Mouse (Mus musculus) common myeloid progenitor, adult 5-6 weeks (primary cell): ENCODE data around the gene Slc35b3. TPM values are rescaled to one million over a fixed set of nuclear protein-coding genes. Genes with fewer than 3 reads are reported as not detected.

ENCODE experiments used
- ATAC-seq: replicated peaks from 2 replicates; pipeline ENCODE4 v1.8.0; 2016; ENCODE audit warnings: low read depth, mild to moderate bottlenecking, moderate TSS enrichment, inconsistent platforms; ENCODE audit not compliant: poor library complexity, severe bottlenecking
- total RNA-seq: library from RNA; stranded (forward); fragments of 200-1000, 187-1606 nt; gene quantifications from 2 replicates; pipeline ENCODE4 v1.2.3, GENCODE M21; 2017

The Slc35b3 gene
- 21.9 and 24.7 TPM in 2 replicates for total RNA-seq

DNA sequence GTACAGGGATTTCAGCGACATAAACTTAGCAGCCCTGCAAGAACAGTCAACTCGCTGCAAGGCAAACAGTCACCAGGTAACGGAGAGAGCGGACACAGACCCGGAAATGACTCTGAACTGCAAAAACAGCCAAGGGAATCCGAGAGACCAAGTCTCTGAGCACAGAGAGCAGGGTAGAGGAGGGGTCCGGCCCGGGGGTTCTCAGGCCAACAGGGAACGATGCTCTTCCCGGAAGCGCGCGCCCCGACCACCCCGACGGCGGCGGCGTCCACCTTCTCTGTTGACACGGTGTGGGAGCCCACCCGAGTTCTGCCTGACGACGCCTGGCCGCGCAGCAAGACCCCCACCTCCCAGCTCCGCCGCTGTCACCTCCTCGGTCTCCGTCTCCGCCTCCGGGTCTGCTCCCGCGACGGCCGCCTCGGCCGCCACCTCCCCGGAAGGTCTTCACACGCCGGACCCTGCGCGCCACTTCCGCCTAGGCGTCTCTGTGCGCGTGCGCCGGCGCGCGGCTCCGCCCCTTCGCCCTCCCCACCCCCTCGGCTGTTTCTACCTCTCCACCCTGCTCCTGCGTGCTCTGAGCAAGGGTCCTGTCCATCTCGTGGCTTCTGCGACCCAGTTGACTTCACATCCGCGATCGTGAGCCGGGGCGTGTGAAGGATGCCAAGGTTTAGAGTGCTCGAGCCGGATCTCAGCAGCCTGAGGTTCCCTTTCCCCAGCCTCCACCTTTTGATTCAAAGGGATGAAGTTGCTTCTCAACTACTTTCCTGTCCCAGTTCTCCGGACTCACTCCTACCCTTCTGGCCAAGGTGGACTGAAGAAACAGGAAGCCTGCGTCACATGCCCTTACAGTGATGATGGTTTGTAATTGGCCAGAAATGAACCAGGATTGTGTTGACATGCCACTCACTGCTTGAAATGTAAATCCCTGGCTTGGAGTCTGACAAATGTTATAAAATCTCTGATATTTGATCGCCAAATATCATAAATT lies at the start of gene Slc35b3:
Slc35b3 (minus strand) TSS at position 813 of the 988 bp plus-strand sequence.
- ATAC-seq: peak; percentile 90

DNA sequence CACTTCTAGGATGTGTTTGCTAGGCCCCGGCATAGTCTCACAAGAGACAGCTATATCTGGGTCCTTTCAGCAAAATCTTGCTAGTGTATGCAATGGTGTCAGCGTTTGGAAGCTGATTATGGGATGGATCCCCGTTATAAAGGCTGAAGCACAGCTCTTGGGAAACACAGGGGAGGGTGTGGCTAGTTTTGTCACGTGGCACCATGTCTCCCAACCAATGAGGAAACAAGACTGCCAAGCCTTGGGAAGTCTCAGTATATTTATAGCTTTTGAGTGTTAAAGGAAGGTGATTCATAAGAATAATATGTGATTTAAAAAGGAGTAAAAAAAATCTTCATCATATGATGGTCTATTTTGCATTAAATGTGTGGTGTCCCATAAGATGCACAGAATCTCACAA lies 49.6 kb upstream of the Slc35b3 start:
- ATAC-seq: no peak

- peak; percentile 89 for ATAC-seq
Measured at GRCm38 (mm10) chr13:39003101-39003762, 42.6 kb upstream of the Slc35b3 start.

GRCm38 (mm10) chr13:39002424-39002823 lies 41.7 kb upstream of the Slc35b3 start:
- ATAC-seq: no peak

DNA sequence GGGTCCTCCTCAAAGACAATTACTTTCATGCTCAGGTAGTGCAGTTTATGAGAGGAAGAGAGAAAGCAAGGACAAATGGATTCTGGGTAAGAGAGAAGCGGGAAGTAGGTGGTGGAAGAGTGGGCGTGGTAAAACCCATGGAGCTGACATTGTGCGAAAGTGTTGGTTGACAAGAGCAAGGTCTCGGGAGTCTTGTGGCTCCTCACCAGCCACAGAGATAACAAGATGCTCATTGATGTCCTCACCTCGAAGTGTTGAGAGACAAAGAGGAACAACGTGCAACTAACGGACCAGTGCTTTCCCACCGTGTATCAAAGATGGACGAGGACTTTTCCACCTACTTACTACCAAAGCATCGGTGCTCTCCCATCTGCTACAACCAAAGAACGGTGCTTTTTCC lies 40.8 kb upstream of the Slc35b3 start:
- no peak for ATAC-seq

DNA sequence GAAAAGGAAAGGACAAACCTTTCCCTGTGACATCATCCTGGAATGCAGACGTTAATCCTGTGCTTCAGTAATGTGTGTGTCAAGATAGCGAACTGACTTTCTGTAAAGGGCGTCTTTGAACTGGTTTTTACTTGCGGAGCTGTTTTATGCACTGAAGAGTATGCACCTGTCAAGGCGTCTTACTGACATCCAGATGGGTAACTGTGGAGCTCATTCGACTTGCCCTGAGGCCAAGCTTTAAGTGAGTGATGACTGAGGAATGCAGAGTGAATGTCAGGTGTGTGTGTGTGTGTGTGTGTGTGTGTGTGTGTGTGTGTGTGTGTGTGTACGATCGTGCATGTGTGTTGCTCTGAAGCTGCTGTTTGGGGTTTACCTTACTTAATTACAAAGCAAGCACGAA lies 38.3 kb upstream of the Slc35b3 start:
- no peak for ATAC-seq

GRCm38 (mm10) chr13:38992529-38992928 lies 31.9 kb upstream of the Slc35b3 start:
- ATAC-seq: 0 out of 2 replicates have a peak, but pooled peaks have one; percentile 50

DNA sequence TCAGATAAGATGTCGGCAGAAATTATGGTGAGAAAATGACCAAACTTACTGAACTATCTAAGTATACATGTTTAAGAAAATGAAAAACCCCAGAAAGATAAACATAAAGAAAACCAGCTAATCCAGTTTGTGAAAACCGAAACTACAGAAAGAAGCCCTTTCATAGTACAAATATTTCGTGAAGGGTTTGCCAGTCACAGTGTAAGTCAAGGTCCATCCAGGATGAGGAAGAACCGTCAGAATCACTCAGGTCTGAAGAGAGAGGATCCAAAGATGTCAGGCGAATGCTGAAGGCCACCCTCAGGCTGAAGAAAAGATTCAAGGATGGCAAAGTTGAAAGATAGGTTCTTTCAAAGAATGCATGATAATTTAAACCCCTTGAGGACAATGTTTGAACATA lies 23.1 kb upstream of the Slc35b3 start:
- ATAC-seq: no peak

GRCm38 (mm10) chr13:38980900-38981299 lies 20.2 kb upstream of the Slc35b3 start:
- ATAC-seq: no peak

DNA sequence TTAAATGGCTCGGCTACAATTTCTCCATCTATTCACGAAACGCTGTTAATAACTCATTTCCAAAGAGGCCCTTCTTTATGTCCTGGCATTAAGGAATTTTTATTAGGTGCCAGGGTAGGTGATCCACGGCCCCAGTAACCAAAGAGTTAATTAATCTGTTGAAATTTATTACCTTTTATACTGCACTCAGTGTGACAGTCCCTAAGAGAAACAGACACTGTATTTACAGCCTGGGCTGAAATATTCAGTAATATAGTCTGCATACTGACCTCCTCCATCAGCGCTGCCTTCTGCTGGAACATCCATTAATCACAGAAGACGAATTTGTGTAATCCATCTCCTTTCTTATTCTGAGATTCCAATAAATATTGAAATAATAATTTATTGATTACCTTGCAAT lies 16.3 kb upstream of the Slc35b3 start:
- ATAC-seq: no peak

DNA sequence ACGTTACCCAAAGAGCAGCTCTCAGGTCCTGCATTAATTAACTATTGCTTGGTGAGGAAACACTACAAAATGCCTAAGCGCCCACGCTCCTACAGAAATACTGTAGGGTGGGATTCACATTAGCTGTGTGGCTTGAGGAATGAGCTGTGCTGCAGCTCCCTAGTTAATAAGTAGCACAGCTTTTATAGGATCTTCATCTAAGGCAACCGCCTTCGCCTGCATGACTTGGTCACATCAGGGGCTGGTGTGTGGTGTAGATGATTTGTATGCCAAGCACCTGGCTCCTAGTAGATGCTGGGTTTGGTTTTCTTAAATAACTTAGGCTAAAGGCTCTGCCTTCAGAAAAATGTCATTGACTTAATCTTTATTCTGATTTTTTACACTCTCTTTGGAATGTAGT lies 15.2 kb upstream of the Slc35b3 start:
- no peak for ATAC-seq

GRCm38 (mm10) chr13:38972602-38973001 lies 11.9 kb upstream of the Slc35b3 start:
- ATAC-seq: no peak

- no peak for ATAC-seq
Measured at GRCm38 (mm10) chr13:38971047-38971446, 10.4 kb upstream of the Slc35b3 start.

DNA sequence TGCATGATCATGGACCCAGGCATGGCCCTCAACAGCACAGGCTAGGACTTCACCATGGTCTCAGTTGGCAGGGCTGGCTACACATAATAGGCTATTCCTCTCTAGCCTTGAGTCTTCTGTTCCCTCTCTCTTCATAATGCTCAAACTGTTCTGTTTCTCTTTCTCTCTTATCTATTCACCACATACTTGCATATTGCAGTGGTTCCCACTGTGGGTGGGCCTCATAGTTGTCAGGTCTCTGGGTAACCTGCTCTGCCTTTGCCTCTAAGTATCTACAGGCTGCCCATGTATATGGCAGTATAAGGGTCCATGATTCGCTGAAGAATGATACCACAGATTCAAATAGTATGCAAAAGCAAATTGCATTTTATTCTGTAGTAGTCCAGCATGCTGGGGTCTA lies 6.8 kb upstream of the Slc35b3 start:
- ATAC-seq: no peak

DNA sequence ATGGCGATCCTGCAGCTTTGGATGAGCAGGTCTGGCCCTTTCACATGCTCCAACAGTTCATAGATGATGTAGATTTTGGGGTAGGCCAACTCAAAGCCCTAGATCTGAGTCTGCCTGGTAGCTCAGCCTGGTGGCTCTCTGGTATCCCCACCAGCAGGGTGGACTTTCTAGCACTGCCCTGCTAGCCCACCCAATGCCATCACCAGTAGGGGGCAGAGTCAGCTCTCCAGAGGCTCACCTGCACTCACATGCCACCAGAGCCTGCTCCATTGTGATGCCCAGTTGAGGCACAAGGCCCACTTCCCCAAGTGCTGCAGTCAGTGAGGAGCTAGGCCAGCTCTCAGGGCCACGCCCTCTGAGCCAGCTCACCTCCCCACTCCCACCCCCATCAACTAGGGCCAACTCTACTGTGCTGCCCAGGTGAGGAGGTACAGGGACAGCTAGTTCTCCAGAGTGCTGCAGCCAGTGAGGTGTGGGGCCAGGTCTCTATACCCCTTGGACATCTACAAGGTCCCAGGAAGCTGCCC lies 6.3 kb upstream of the Slc35b3 start:
- 0 out of 2 replicates have a peak, but pooled peaks have one; percentile 32 for ATAC-seq

- no peak for ATAC-seq
Measured at GRCm38 (mm10) chr13:38962771-38963170, 2.1 kb upstream of the Slc35b3 start.

GRCm38 (mm10) chr13:38958037-38958436 lies 2.6 kb downstream of the Slc35b3 start:
- ATAC-seq: no peak

GRCm38 (mm10) chr13:38946296-38947012 lies 14.2 kb downstream of the Slc35b3 start:
- ATAC-seq: no peak

GRCm38 (mm10) chr13:38945767-38946166 lies 14.9 kb downstream of the Slc35b3 start:
- ATAC-seq: no peak

DNA sequence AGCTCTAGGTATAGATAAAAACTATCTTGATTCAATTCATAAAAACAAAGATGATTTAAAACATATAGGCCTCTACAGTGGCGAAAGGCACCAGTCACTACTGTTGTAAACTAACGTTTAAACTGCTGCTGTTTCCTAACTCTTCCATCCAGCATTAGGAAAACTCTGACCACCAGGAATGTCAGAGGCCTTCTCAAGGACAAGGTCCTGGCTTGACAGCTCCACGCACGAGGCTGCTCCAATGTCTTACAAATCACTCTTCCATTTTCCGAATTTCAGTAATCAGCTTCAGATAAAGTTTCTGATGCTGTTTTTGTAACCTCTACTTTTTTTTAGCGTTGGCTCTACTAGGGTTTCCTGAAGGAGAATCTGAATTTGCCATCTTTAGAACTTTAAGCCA lies 15.7 kb downstream of the Slc35b3 start:
- ATAC-seq: no peak
